Mouse (Mus musculus) lung, postnatal 14 days (tissue): ENCODE measurements around the gene Coa3.
"Not testable (repeated sequence)": the region's sequence is repeated elsewhere in the genome, so short reads cannot be mapped to it uniquely, and the experiment has no call there.

Source experiments
- DNase-seq: peaks from one replicate; pipeline ENCODE4 v3.0.0; 2021

Coa3 gene

GRCm38 (mm10) chr11:101278223-101279192 lies at the start of gene Coa3, which contains the start of gene Cntd1:
Gene Coa3, minus strand, starts transcription at chr11:101279114.
Gene Cntd1, plus strand, starts transcription at chr11:101279012.
- peak; percentile 83 for DNase-seq

- DNase-seq, result no peak
Measured at GRCm38 (mm10) chr11:101327311-101327710, 48.4 kb upstream of the Coa3 start.

DNA sequence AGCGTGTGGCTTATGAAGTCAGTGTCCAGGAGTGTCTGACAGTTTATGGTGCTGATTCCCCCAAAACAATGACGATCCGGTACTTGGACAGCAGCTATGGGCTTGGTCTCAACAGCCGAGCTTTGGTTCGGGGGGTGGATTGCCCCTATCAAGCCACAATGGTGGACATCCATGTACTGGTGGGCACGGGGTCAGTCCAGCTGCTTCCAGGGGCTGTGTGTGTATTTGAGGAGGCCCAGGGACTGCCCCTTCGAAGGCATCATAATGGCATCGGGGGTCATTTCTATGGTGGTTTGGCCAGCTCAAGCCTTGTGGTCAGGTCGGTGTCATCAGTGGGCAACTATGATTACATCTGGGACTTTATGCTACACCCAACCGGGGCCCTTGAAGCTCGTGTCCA lies 47.2 kb upstream of the Coa3 start:
- DNase-seq, result no peak

DNA sequence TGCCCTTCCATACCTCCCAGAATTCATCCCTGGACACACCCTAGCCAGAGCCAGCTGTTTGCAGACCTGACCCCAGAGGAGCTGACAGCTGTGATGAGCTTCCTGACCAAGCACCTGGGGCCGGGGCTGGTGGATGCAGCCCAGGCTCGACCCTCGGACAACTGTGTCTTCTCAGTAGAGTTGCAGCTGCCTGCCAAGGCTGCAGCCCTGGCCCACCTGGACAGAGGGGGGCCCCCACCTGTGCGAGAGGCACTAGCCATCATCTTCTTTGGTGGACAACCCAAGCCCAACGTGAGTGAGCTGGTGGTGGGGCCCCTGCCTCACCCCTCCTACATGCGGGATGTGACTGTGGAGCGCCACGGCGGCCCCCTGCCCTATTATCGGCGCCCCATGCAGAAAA lies 46.3 kb upstream of the Coa3 start:
- not testable (repeated sequence) for DNase-seq

DNA sequence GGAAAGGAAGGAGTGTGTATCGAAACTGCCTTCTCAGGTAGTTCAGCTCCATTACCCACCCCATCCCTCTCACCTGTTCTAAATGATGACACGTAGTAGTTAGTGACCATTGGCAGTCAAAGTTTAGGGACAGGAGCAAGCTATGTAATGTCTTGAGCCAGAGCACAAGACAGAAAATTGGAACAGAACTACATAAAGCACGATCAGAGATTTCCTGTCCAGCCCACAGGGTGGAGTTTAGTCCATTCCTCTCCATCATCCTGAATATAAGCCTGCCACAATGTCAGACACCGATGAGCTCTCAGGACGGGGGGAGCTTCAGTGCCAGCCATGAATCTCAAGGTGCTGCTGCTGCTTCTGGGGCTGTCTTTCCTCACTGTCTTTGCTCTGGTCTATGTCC lies 45.8 kb upstream of the Coa3 start, which contains the start of gene Aoc2:
TSS of gene Aoc2 (plus strand) at position 301 of the 400 bp plus-strand sequence.
- DNase-seq, result no peak

DNA sequence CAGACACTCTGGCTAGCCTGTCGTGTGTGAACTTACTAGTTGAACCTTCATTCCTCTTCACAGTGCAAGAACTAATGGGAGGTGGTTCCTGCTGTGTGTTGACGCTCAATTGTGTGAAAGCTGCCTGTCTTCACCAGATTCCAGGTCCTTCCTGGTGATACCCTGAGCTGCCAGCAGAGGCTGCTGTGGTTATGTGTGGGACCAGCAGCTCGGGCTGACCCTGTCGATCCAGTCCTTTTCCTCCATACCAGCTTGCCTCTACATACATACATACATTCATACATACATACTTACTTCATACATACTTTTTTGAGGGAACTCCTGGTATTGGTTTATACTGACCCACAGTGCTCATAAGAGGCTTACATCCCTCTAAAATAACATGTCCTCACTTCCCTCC lies 44.7 kb upstream of the Coa3 start:
- DNase-seq, result peak; percentile 77

DNA sequence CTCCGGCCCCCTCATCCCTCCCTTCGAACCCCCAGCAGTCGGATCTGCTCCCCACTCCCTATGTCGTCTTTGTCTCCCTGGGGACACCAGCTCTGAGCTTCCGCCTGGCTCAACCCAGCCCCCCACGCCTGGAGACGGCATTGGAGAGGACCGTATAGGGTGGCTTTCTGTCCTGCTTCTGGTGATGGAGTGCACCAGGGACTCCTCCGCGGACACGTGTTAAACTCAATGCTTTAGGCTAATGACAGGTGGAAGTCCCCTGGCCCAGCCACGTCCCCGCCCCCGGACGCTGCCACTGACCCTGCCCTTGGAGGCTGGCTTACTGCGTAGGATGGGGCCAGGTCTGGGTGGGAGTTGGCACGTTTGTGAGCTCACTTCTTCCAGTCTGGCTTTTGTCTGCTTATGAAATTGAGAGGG lies 37.6 kb upstream of the Coa3 start:
- no peak for DNase-seq

DNA sequence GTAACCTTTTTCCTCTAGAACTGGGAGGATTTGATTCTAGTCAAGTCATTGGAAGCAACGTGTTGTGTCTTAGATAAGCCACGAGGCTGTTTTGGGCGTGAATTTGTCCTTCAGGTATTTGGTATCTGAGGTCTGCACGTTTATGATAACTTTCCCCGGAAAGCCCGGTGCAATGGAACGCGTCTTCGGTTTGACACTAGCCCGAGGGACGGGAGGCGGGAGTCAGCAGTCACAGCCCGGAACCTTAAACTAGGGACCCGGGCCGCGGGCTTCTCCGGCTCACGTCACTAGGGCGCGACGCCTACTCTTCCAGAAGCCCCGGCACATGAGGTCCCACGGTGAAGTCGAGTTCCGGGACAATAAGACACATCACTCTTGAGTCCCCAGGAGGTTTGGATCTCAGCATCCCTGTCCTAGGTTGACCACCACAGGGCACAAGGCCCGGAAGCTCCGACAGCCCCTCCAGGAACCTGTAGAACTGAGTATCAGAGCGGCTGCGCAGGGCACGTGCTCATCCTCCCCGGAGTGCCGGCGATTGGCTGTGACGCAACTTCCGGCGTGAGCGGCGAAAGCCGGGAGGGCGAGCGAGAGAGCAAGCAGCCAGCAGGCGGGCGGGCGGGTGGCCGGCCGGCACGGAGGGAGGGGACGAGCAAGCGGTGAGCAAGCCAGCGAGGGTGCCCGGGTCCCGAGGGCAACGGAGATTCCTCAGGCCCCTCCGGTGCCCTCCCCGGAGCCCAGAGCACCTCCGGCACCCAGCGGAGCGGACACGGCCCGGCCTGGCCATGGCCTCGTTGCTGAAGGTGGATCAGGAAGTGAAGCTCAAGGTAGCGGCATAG lies 37.0 kb upstream of the Coa3 start, which contains the start of gene Psme3:
TSS of gene Psme3 (plus strand) at position 549 of the 836 bp plus-strand sequence.
- DNase-seq, result peak; percentile 92

GRCm38 (mm10) chr11:101315082-101315650 lies 36.3 kb upstream of the Coa3 start:
- no peak for DNase-seq

- no peak for DNase-seq
Measured at GRCm38 (mm10) chr11:101314567-101314966, 35.7 kb upstream of the Coa3 start.

DNA sequence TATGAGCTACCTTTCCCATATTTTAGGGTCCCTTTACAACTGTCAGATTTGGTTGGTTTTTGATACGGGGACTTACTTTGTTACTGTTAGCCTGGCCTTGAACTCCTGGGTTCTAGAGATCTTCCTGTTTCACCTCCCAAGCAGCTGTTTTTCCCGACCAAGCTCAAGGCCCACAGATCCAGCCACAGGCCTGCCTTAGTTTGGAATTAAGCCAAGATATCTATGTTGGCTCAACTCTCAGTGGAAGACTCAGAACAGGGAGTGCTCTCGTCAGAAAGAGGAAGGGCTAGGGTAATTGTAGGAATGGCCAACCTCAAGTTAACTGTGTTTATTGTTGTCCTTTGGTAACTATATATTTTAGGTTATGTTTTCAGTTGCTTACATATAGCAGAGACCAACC lies 33.2 kb upstream of the Coa3 start:
- DNase-seq, result no peak

GRCm38 (mm10) chr11:101311083-101311482 lies 32.2 kb upstream of the Coa3 start:
- no peak for DNase-seq

GRCm38 (mm10) chr11:101307744-101308143 lies 28.8 kb upstream of the Coa3 start:
- DNase-seq, result no peak

DNA sequence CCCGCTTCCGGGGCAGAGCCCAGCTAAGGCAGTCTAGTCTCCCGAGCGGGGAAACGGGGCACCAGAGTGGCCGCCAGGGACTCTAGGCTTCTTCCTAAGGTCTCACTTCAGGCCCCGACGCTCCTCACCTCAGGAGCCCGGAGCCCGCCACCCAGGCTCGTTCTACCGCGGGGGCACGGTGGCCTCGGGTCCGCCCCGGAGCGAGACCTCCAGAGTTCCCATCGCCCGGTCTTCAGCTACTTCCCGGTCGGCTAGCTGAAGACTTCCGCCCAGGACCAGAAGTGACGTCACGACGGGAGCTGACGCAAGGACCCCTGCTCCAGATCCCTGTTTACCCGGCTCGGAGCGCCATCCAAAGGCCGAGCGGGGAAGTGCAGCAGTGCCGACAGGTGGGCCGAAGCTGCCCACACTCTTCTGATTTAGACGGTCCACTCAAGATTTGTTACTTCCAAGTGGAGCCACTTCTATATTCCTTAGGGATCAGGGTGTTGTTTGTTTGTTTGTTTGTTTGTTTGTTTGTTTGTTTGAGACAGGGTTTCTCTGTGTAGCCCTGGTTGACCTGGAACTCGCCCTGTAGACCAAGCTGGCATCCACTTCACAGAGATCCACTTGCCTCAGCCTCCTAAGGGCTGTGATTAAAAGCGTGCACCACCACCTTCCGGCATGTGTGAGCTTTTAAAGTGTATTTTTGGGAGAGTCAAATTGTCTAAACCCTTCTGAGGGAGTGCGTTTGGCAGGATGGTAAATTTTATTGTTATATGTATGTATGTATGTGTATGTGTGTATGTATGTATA lies 23.3 kb upstream of the Coa3 start, which contains the start of gene Becn1:
TSS of gene Becn1 (minus strand) at position 283 of the 795 bp plus-strand sequence.
- DNase-seq, result peak; percentile 99

DNA sequence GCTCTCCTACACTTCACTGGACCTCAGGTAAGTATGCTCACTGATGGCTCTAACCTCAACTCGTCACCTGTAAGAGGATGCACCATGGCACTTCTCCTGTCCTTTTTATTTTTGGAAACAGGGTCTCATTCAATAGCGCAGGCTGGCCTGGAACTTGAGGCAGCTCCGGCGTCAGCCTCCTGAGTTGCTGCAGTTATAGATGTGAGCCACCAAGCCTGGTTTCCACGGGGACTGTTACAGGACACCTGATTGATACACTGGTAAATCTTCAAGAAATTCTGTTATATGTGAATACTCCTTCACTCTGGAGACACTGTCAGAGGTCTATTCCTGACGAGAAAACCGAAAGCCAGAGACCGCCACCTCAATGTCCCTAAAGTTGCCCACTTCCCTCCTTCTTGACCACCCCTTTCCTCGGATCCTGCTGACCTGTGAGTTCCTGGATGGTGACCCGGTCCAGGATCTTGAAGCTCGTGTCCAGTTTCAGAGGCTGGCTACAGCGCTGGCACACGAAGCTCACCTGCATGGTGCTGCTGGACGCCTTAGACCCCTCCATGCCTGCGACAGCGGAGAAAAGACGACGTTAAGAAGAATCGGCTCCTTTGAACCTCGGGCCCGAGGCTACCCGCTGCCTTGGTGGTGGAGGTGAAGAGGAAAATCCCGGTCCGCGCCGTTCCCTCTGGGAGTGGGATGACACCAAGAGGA lies 22.5 kb upstream of the Coa3 start:
- DNase-seq, result no peak

DNA sequence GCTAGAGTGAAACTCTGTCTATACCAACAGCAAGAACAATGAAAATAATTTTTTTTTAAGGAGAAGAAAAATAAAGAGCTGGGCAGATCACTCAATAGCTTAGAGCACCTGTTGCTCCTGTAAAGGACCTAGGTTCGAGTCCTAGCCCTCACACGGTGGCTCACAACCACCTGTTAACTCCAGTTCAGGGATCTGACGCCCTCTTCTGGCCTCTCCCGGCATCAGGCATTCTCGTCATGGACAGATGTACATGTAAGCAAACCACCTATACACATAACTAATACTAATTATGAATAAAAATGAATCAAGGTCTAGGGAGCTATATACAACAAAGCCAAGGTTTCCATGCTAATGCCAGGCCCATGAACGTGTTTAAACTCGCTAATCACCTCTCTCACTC lies 22.0 kb upstream of the Coa3 start:
- DNase-seq, result no peak

- no peak for DNase-seq
Measured at GRCm38 (mm10) chr11:101295191-101295590, 16.3 kb upstream of the Coa3 start.

GRCm38 (mm10) chr11:101291231-101291630 lies 12.3 kb upstream of the Coa3 start:
- no peak for DNase-seq

DNA sequence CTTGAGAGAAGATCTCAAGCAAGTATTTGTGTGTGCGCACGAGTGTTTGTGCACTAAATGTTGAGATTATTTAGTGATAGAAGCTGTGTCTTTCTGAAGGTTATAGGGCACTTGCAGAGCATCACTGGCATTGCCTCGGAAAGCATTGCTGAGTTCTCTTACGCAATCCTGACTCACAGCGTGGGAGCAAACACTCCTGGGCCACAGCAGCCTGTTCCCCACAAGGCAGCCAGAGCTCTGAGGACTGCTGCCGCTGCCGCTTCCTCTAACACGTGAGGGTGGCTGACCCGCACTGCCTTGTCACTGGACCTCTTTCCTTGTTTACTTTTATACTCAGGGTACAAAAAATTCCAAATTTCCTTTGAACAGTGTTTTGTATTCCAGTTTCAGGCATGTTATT lies 8.4 kb upstream of the Coa3 start:
- DNase-seq, result peak; percentile 33

- no peak for DNase-seq
Measured at GRCm38 (mm10) chr11:101283805-101284204, 4.9 kb upstream of the Coa3 start.

- DNase-seq, result no peak
Measured at GRCm38 (mm10) chr11:101282896-101283295, 4.0 kb upstream of the Coa3 start.
